ENCODE assay signal across 29 mouse cellular contexts in genomic region chr2:171628182-171628850, GRCm38 (mm10).
"Had no signal": no experiment of that assay in that cellular context is flagged by ENCODE, and none has a peak within 500 bp of the region (broad histone marks: within the 10 kb centered on the region; RNA-seq: fewer than 3 reads in every experiment).

No protein-coding gene starts in this region.

- H3K27ac ChIP-seq: heart, embryonic 13.5 days; heart, embryonic 15.5 days; hindbrain, embryonic 10.5 days; hindbrain, embryonic 12.5 days; hindbrain, embryonic 13.5 days; hindbrain, embryonic 14.5 days; hindbrain, embryonic 15.5 days; hindbrain, postnatal 0 days; intestine, embryonic 15.5 days; kidney, embryonic 15.5 days; kidney, postnatal 0 days; left cerebral cortex, adult 2 months had no signal

- DNase-seq: heart, postnatal 10 days; heart, postnatal 14 days; heart, postnatal 36 days; heart, postnatal 4 days; kidney, adult 11 months; kidney, adult 18-20 months; kidney, adult 2 months; kidney, adult 8-10 months; kidney, adult 9 months; kidney, postnatal 10 days; kidney, postnatal 14 days; kidney, postnatal 25 days; kidney, postnatal 36 days; kidney, postnatal 4 days; layer of hippocampus, adult 9-11 months; layer of hippocampus, postnatal 36 days had no signal

- H3K4me3 ChIP-seq: heart, embryonic 12.5 days; heart, embryonic 13.5 days; heart, embryonic 15.5 days; hindbrain, embryonic 10.5 days; hindbrain, embryonic 12.5 days; hindbrain, embryonic 13.5 days; hindbrain, embryonic 15.5 days; intestine, embryonic 15.5 days; kidney, embryonic 15.5 days; left cerebral cortex, adult 2 months had no signal
